Mouse (Mus musculus): ENCODE measurements around the gene Hbb-bh2.
"Not testable (repeated sequence)": the region's sequence is repeated elsewhere in the genome, so short reads cannot be mapped to it uniquely, and the experiment has no call there.

The Hbb-bh2 gene

GRCm38 (mm10) chr7:103840268-103840667 lies at the start of gene Hbb-bh2:
Hbb-bh2 (minus strand) TSS chr7:103840520.
- DNase-seq (ENCODE audit: low read depth in 2 of 2, low spot score in 2 of 2), result no peak

- no peak for DNase-seq (ENCODE audit: low read depth in 2 of 2, low spot score in 2 of 2)
These were observed 45.8 kb upstream of the Hbb-bh2 start, which contains the start of gene Olfr66 for GRCm38 (mm10) chr7:103886152-103886551. Olfr66 (minus strand) TSS chr7:103886252.

- DNase-seq (ENCODE audit: low read depth in 2 of 2, low spot score in 2 of 2), result no peak
These were observed 36.8 kb upstream of the Hbb-bh2 start for GRCm38 (mm10) chr7:103877093-103877492.

- no peak for DNase-seq (ENCODE audit: low read depth in 2 of 2, low spot score in 2 of 2)
These were observed 34.1 kb upstream of the Hbb-bh2 start for GRCm38 (mm10) chr7:103874451-103874850.

GRCm38 (mm10) chr7:103873064-103873463 lies 32.7 kb upstream of the Hbb-bh2 start:
- no peak for DNase-seq (ENCODE audit: low read depth in 2 of 2, low spot score in 2 of 2)

- DNase-seq (ENCODE audit: low read depth in 2 of 2, low spot score in 2 of 2), result no peak
These were observed 30.3 kb upstream of the Hbb-bh2 start for GRCm38 (mm10) chr7:103870667-103871066.

GRCm38 (mm10) chr7:103865716-103866115 lies 25.4 kb upstream of the Hbb-bh2 start:
- no peak for DNase-seq (ENCODE audit: low read depth in 2 of 2, low spot score in 2 of 2)

GRCm38 (mm10) chr7:103861531-103861930 lies 21.2 kb upstream of the Hbb-bh2 start:
- no peak for DNase-seq (ENCODE audit: low read depth in 2 of 2, low spot score in 2 of 2)

- DNase-seq (ENCODE audit: low read depth in 2 of 2, low spot score in 2 of 2), result no peak
These were observed 20.5 kb upstream of the Hbb-bh2 start for GRCm38 (mm10) chr7:103860855-103861254.

- DNase-seq (ENCODE audit: low read depth in 2 of 2, low spot score in 2 of 2), result no peak
These were observed 18.8 kb upstream of the Hbb-bh2 start for GRCm38 (mm10) chr7:103859076-103859475.

- DNase-seq (ENCODE audit: low read depth in 2 of 2, low spot score in 2 of 2), result no peak
These were observed 14.3 kb upstream of the Hbb-bh2 start for GRCm38 (mm10) chr7:103854669-103855068.

- no peak for DNase-seq (ENCODE audit: low read depth in 2 of 2, low spot score in 2 of 2)
These were observed 12.8 kb upstream of the Hbb-bh2 start, which contains the start of gene Hbb-y for GRCm38 (mm10) chr7:103853090-103853489. Hbb-y (minus strand) TSS chr7:103853216.

GRCm38 (mm10) chr7:103844525-103845325 lies 4.4 kb upstream of the Hbb-bh2 start:
- DNase-seq (ENCODE audit: low read depth in 2 of 2, low spot score in 2 of 2), result no peak

- DNase-seq (ENCODE audit: low read depth in 2 of 2, low spot score in 2 of 2), result no peak
These were observed 2.7 kb upstream of the Hbb-bh2 start, which contains the start of gene Hbb-bh1 for GRCm38 (mm10) chr7:103843034-103843433. Hbb-bh1 (minus strand) TSS chr7:103843164.

GRCm38 (mm10) chr7:103827808-103828207 lies 12.5 kb downstream of the Hbb-bh2 start, which contains the start of gene Hbb-bs:
Hbb-bs (minus strand) TSS chr7:103828096.
- DNase-seq (ENCODE audit: low read depth in 2 of 2, low spot score in 2 of 2), result no peak

GRCm38 (mm10) chr7:103827139-103827538 lies 13.2 kb downstream of the Hbb-bh2 start:
- not testable (repeated sequence) for DNase-seq (ENCODE audit: low read depth in 2 of 2, low spot score in 2 of 2)

- no peak for DNase-seq (ENCODE audit: low read depth in 2 of 2, low spot score in 2 of 2)
These were observed 13.9 kb downstream of the Hbb-bh2 start for GRCm38 (mm10) chr7:103826255-103826887.

GRCm38 (mm10) chr7:103825536-103826254 lies 14.6 kb downstream of the Hbb-bh2 start:
- DNase-seq (ENCODE audit: low read depth in 2 of 2, low spot score in 2 of 2), result no peak

GRCm38 (mm10) chr7:103824597-103824996 lies 15.7 kb downstream of the Hbb-bh2 start:
- no peak for DNase-seq (ENCODE audit: low read depth in 2 of 2, low spot score in 2 of 2)

GRCm38 (mm10) chr7:103815085-103815484 lies 25.2 kb downstream of the Hbb-bh2 start:
- DNase-seq (ENCODE audit: low read depth in 2 of 2, low spot score in 2 of 2), result not testable (repeated sequence)

GRCm38 (mm10) chr7:103813766-103814165 lies 26.6 kb downstream of the Hbb-bh2 start, which contains the start of gene Hbb-bt:
Hbb-bt (minus strand) TSS chr7:103813996.
- DNase-seq (ENCODE audit: low read depth in 2 of 2, low spot score in 2 of 2), result no peak

Measured in CD8-positive naive resting alpha-beta T cell, adult 2 months (primary cell).